Mouse (Mus musculus) embryonic facial prominence, embryonic 13.5 days (tissue): Measurements from ENCODE around the gene Sstr3. TPM values are rescaled to one million over a fixed set of nuclear protein-coding genes. Genes with fewer than 3 reads are reported as not detected.

Experiments
- ATAC-seq: fragments of 200-750 bp; cut with Nextera tagmentation; 2 replicates; pipeline ENCODE4 v1.8.0; 2017; ENCODE audit warnings: low read depth; ENCODE audit not compliant: insufficient number of reproducible peaks, insufficient read depth, low FRiP score, low TSS enrichment
- H3K27ac ChIP-seq: fragments of 300-500 bp; sonication (generic); 2 replicates; pipeline ENCODE4 v1.5.1; 2015; ENCODE audit warnings: moderate library complexity, mild to moderate bottlenecking, inconsistent platforms
- H3K27me3 ChIP-seq: fragments of 300-500 bp; sonication (generic); 2 replicates; pipeline ENCODE4 v1.6.1; 2015; ENCODE audit warnings: mild to moderate bottlenecking, inconsistent platforms
- H3K36me3 ChIP-seq: fragments of 300-500 bp; sonication (generic); 2 replicates; pipeline ENCODE4 v1.6.1; 2015; ENCODE audit warnings: mild to moderate bottlenecking, inconsistent platforms
- H3K4me1 ChIP-seq: fragments of 300-500 bp; sonication (generic); 2 replicates; pipeline ENCODE4 v1.6.1; 2015; ENCODE audit warnings: inconsistent platforms
- H3K4me2 ChIP-seq: fragments of 300-500 bp; sonication (generic); 2 replicates; pipeline ENCODE4 v1.6.1; 2015; ENCODE audit warnings: moderate library complexity, mild to moderate bottlenecking, inconsistent platforms
- H3K4me3 ChIP-seq: fragments of 300-500 bp; sonication (generic); 2 replicates; pipeline ENCODE4 v1.5.1; 2015; ENCODE audit warnings: mild to moderate bottlenecking, inconsistent platforms
- H3K9ac ChIP-seq: fragments of 300-500 bp; sonication (generic); 2 replicates; pipeline ENCODE4 v1.6.1; 2015; ENCODE audit warnings: mild to moderate bottlenecking, inconsistent platforms
- H3K9me3 ChIP-seq: fragments of 300-500 bp; sonication (generic); 2 replicates; pipeline ENCODE4 v1.6.1; 2016; ENCODE audit warnings: inconsistent platforms
- WGBS: fragments of 180-500 bp; shearing (Covaris S2); methylation state at CpG from one replicate; pipeline ENCODE4 v1.1.7; 2015; ENCODE audit warnings: mixed read lengths; 5-methylcytosine and 5-hydroxymethylcytosine counted together
- polyA plus RNA-seq: library from polyadenylated mRNA; unstranded; fragments of >200 nt; fragmentation: Nextera tagmentation; extraction: Ambion mirVana; gene quantifications from 2 replicates; pipeline ENCODE4 v1.2.1, GENCODE M21; 2015

The Sstr3 gene
- 0.45 TPM in 1 of 2 replicates, not detected in the other for polyA plus RNA-seq

- no peak within 1 kb of the TSS for H3K4me2 ChIP-seq
- WGBS, result 15% methylated on average over 14 of the region's 14 CpGs
- no peak within 1 kb of the TSS for H3K27ac ChIP-seq
- no peaks in the 10 kb centered on the region for H3K36me3 ChIP-seq
- H3K4me1 ChIP-seq, result peaks cover 12% of the 10 kb centered on the region
- no peaks in the 10 kb centered on the region for H3K9me3 ChIP-seq
- H3K9ac ChIP-seq, result 0 out of 2 replicates have a peak within 1 kb of the TSS, but pooled peaks have one; percentile 32
- H3K4me3 ChIP-seq, result no peak within 1 kb of the TSS
- ATAC-seq, result no peak
- H3K27me3 ChIP-seq, result peaks cover 47% of the 10 kb centered on the region
Observed at GRCm38 (mm10) chr15:78544561-78545001, at the start of gene Sstr3. Sstr3 (minus strand) TSS chr15:78544685.

GRCm38 (mm10) chr15:78593896-78594425, 49.5 kb upstream of the Sstr3 start:
- H3K27ac ChIP-seq, result no peak overlapping the region
- 83% methylated on average over 7 of the region's 7 CpGs for WGBS
- H3K4me1 ChIP-seq, result peaks cover 8% of the 10 kb centered on the region; the same call in 1 of the 2 replicates
- no peaks in the 10 kb centered on the region for H3K36me3 ChIP-seq
- no peaks in the 10 kb centered on the region; the same call in 1 of the 2 replicates for H3K27me3 ChIP-seq
- no peak overlapping the region for H3K9ac ChIP-seq
- no peaks in the 10 kb centered on the region for H3K9me3 ChIP-seq
- no peak overlapping the region for H3K4me2 ChIP-seq
- no peak overlapping the region for H3K4me3 ChIP-seq
- ATAC-seq, result no peak

- no peaks in the 10 kb centered on the region for H3K9me3 ChIP-seq
- H3K4me1 ChIP-seq, result peaks cover 8% of the 10 kb centered on the region; the same call in 1 of the 2 replicates
- H3K27me3 ChIP-seq, result no peaks in the 10 kb centered on the region
- WGBS, result 73% methylated on average over 14 of the region's 14 CpGs
- no peak overlapping the region for H3K27ac ChIP-seq
- no peak for ATAC-seq
- H3K4me2 ChIP-seq, result no peak overlapping the region
- no peak overlapping the region for H3K9ac ChIP-seq
- no peaks in the 10 kb centered on the region for H3K36me3 ChIP-seq
- H3K4me3 ChIP-seq, result no peak overlapping the region
Observed at GRCm38 (mm10) chr15:78592452-78592968, 48.0 kb upstream of the Sstr3 start.

- no peak overlapping the region for H3K4me3 ChIP-seq
- no peaks in the 10 kb centered on the region for H3K9me3 ChIP-seq
- no peak overlapping the region for H3K9ac ChIP-seq
- WGBS, result 49% methylated on average over 15 of the region's 15 CpGs
- H3K36me3 ChIP-seq, result no peaks in the 10 kb centered on the region
- no peak overlapping the region for H3K4me2 ChIP-seq
- peaks cover 8% of the 10 kb centered on the region; the same call in 1 of the 2 replicates for H3K4me1 ChIP-seq
- no peak overlapping the region for H3K27ac ChIP-seq
- H3K27me3 ChIP-seq, result no peaks in the 10 kb centered on the region
- no peak for ATAC-seq
Observed at GRCm38 (mm10) chr15:78591680-78592451, 47.4 kb upstream of the Sstr3 start.

GRCm38 (mm10) chr15:78590785-78591184, 46.3 kb upstream of the Sstr3 start:
- Histone ChIP-seq H3K36me3 (no peaks in the 10 kb centered on the region), H3K4me3 (no peak overlapping the region), H3K9ac (no peak overlapping the region), H3K27ac (no peak overlapping the region), H3K9me3 (no peaks in the 10 kb centered on the region), H3K4me2 (no peak overlapping the region), H3K4me1 (peaks cover 8% of the 10 kb centered on the region; the same call in 1 of the 2 replicates), H3K27me3 (no peaks in the 10 kb centered on the region)
- ATAC-seq, result no peak
- 75% methylated on average over 6 of the region's 6 CpGs for WGBS

GRCm38 (mm10) chr15:78589936-78590335, 45.5 kb upstream of the Sstr3 start:
- 76% methylated on average over 6 of the region's 6 CpGs for WGBS
- peaks cover 8% of the 10 kb centered on the region; the same call in 1 of the 2 replicates for H3K4me1 ChIP-seq
- no peak overlapping the region for H3K27ac ChIP-seq
- H3K4me2 ChIP-seq, result no peak overlapping the region
- no peak overlapping the region for H3K9ac ChIP-seq
- H3K9me3 ChIP-seq, result no peaks in the 10 kb centered on the region
- no peaks in the 10 kb centered on the region for H3K36me3 ChIP-seq
- ATAC-seq, result no peak
- no peaks in the 10 kb centered on the region for H3K27me3 ChIP-seq
- no peak overlapping the region for H3K4me3 ChIP-seq

- no peak overlapping the region for H3K9ac ChIP-seq
- no peak overlapping the region for H3K4me2 ChIP-seq
- ATAC-seq, result no peak
- H3K9me3 ChIP-seq, result 0 out of 2 replicates have a peak, but pooled peaks cover 4% of the 10 kb centered on the region
- H3K4me1 ChIP-seq, result peaks cover 8% of the 10 kb centered on the region; the same call in 1 of the 2 replicates
- H3K27ac ChIP-seq, result no peak overlapping the region
- H3K36me3 ChIP-seq, result no peaks in the 10 kb centered on the region
- 81% methylated on average over 4 of the region's 4 CpGs for WGBS
- H3K27me3 ChIP-seq, result no peaks in the 10 kb centered on the region
- H3K4me3 ChIP-seq, result no peak overlapping the region
Observed at GRCm38 (mm10) chr15:78588900-78589299, 44.4 kb upstream of the Sstr3 start.

- H3K9me3 ChIP-seq, result 0 out of 2 replicates have a peak, but pooled peaks cover 4% of the 10 kb centered on the region
- H3K36me3 ChIP-seq, result no peaks in the 10 kb centered on the region
- H3K4me2 ChIP-seq, result no peak overlapping the region
- H3K27me3 ChIP-seq, result 0 out of 2 replicates have a peak, but pooled peaks cover 3% of the 10 kb centered on the region
- no peak for ATAC-seq
- H3K27ac ChIP-seq, result no peak overlapping the region
- peaks cover 8% of the 10 kb centered on the region; the same call in 1 of the 2 replicates for H3K4me1 ChIP-seq
- no peak overlapping the region for H3K9ac ChIP-seq
- no peak overlapping the region for H3K4me3 ChIP-seq
- WGBS, result 86% methylated on average over 4 of the region's 4 CpGs
Observed at GRCm38 (mm10) chr15:78588049-78588448, 43.6 kb upstream of the Sstr3 start.

GRCm38 (mm10) chr15:78587050-78587994, 42.8 kb upstream of the Sstr3 start:
- H3K4me1 ChIP-seq, result peaks cover 8% of the 10 kb centered on the region; the same call in 1 of the 2 replicates
- H3K4me2 ChIP-seq, result no peak overlapping the region
- H3K9ac ChIP-seq, result no peak overlapping the region
- H3K36me3 ChIP-seq, result no peaks in the 10 kb centered on the region
- ATAC-seq, result no peak
- H3K9me3 ChIP-seq, result 0 out of 2 replicates have a peak, but pooled peaks cover 4% of the 10 kb centered on the region
- 53% methylated on average over 18 of the region's 18 CpGs for WGBS
- H3K27me3 ChIP-seq, result 0 out of 2 replicates have a peak, but pooled peaks cover 4% of the 10 kb centered on the region
- no peak overlapping the region for H3K4me3 ChIP-seq
- no peak overlapping the region for H3K27ac ChIP-seq

GRCm38 (mm10) chr15:78585404-78585803, 40.9 kb upstream of the Sstr3 start:
- peaks cover 16% of the 10 kb centered on the region for H3K4me1 ChIP-seq

GRCm38 (mm10) chr15:78583352-78583751, 38.9 kb upstream of the Sstr3 start:
- 0 out of 2 replicates have a peak, but pooled peaks cover 4% of the 10 kb centered on the region for H3K9me3 ChIP-seq
- ATAC-seq, result no peak
- H3K4me3 ChIP-seq, result no peak overlapping the region
- no peak overlapping the region for H3K4me2 ChIP-seq
- H3K27me3 ChIP-seq, result 0 out of 2 replicates have a peak, but pooled peaks cover 4% of the 10 kb centered on the region
- H3K27ac ChIP-seq, result no peak overlapping the region
- no peak overlapping the region for H3K9ac ChIP-seq
- 21% methylated on average over 11 of the region's 11 CpGs for WGBS
- peaks cover 27% of the 10 kb centered on the region for H3K4me1 ChIP-seq
- no peaks in the 10 kb centered on the region for H3K36me3 ChIP-seq

More at GRCm38 (mm10) chr15:78585404-78585803, 40.9 kb upstream of the Sstr3 start:
- 0 out of 2 replicates have a peak, but pooled peaks cover 4% of the 10 kb centered on the region for H3K9me3 ChIP-seq
- H3K4me2 ChIP-seq, result no peak overlapping the region
- H3K36me3 ChIP-seq, result no peaks in the 10 kb centered on the region
- WGBS, result 92% methylated on average over 7 of the region's 7 CpGs
- H3K27ac ChIP-seq, result no peak overlapping the region
- H3K9ac ChIP-seq, result no peak overlapping the region
- H3K27me3 ChIP-seq, result 0 out of 2 replicates have a peak, but pooled peaks cover 4% of the 10 kb centered on the region
- ATAC-seq, result no peak
- H3K4me3 ChIP-seq, result no peak overlapping the region
